Mouse (Mus musculus) testis, postnatal 10 days (tissue): Measurements from ENCODE around the gene Hoxb4.

Experiments used
- DNase-seq: peaks from one replicate; pipeline ENCODE4 v3.0.0; 2021; ENCODE audit warnings: low spot score

Hoxb4 gene

DNA sequence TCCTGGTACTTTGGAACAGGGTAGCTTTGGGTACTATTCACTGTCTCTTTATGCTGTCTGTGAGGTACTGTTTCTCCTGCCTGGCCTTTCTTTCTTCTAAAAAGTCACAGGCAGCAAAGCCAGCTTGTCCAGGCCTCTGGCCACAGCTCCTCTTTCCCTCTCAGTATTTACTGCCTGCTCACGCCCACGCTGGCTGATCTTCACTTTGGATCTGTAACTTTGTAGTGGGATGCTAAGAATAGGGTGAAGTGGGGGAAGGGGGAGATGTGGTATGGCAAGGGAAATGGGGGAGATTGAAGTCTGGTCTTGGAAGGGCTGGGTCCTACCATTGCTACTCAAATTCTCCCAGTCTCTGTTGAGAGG, 15.9 kb downstream of the Hoxb4 start:
- no peak for DNase-seq

DNA sequence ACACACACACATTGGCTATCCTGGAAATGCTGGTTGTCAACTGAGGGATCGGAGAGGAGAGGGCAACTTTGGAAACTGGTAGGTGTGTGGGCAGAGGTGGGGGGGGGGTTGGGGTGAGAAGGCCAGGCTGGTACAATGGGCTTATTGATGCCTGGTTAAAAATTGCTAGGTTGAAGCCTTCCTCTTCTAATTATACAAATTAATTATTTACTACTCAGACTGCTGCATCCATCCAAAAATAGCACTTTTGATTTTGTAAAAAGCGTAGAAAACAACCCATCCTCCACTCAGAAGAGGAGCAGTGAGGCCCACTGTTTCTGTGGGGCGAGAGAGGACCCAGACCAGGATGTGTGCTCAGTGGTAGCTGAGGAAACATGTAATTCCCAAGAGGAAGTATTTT, 16.9 kb downstream of the Hoxb4 start:
- no peak for DNase-seq

DNA sequence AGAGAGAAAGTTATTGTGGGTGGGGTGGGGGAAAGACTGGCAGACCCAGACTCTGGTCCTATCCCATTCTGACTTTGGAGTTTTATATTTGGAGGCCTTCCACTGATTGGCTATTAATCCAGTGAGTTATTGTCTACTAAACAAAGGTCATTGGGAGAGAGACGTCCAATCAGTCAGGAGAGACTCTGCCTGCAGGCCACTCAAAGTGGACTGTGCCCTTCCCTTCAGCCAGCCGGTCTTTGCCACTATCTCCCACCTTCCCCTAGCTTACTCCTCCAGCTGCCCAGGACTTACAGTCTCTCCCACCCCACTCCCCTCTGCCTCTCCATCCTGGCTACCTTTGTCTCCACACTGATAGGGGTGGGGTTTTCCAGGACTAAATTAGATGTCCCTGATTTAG, 18.5 kb downstream of the Hoxb4 start:
- DNase-seq = no peak

DNA sequence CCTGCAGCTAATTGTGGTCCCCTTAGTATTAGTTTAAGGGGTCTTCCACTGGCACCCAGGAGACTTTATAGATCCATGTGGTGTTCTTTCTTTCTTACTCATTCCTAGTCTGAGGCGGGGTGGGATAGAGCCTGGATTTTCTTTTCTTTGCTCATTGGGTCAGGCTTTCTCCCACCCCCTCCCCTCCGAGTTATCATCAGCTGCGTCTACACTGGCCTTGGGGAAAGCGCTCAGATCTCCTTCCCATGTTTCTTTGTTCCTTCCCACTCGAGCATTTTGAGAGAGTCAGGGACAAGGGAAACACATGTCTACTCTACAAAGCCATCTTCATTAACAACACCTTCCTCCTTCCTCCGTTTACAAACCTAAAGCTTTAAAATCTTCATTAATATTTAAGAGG, 19.0 kb downstream of the Hoxb4 start:
- DNase-seq = no peak

DNA sequence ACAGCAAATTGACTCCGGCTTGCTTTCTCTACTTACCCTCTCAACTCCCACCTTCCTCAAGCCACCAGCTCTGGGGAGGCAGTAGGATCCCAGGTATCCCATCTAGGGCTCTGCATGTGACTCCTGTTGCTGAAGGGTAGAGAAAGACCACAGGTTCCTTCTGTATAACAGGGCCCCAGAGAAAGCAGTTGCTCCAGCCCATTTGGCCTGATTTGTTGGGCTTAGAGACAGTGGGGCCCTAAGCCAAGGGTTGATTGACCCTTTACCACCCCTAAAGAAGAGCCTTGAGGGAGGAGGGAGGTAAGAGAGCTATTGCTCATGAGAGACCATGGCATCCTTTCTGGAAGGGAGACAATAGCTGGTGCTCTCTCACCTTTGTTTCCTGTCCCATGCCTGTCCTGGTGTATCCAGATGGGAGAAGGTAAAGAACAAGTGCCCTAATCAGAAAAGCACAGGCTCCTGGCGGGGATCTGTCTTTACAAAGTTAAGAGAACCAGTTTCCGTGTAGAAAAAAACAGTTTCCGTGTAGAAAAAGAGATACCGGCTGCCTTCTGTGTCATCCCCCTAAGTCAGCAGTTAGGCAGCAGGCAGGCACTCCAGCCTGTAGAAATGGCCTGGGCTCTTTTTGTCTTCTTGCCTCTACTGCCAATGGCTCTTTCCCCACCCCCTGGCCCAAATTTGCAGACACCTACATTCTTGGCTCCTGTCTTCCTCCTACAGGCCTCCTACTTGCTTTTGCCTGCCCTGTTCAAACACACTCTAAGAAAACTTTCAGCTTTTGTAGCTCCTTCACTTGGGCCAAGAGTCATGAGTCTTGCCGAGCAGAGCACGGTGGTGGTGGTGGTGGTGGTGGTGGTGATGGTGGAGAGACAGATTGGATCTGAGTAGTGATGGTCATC, 21.1 kb downstream of the Hoxb4 start:
- DNase-seq = no peak

DNA sequence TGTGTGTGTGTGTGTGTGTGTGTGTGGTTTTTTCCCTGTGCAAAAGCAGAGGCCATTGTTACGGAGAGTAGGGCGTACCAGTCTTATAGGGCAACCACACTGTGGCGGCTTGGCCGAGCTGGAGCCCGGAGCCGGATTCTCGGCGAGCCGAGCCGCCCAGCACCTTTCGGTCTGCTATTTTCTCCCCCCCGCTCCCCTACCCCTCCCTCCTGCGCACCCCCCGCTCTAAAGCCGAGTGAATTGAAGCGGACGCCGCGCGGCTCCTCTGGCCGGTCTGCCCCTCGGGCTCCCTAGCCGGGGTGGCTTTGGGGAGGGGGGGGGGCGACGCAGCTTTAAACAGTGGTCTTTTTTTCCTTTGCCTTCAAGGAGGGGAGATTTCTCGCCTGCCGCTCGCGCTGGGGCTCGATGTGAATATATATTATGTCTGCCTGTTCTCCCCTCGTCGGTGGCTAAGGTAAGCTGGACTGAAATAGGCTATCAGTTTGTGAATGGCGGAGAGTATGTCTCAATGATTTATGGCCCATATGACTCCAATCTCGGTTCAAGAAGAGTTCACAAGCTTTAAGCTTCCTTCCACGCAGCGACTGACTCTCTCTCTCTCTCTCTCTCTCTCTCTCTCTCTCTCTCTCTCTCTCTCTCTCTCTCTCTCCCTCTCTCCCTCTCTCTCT, 22.8 kb downstream of the Hoxb4 start:
- DNase-seq = no peak

DNA sequence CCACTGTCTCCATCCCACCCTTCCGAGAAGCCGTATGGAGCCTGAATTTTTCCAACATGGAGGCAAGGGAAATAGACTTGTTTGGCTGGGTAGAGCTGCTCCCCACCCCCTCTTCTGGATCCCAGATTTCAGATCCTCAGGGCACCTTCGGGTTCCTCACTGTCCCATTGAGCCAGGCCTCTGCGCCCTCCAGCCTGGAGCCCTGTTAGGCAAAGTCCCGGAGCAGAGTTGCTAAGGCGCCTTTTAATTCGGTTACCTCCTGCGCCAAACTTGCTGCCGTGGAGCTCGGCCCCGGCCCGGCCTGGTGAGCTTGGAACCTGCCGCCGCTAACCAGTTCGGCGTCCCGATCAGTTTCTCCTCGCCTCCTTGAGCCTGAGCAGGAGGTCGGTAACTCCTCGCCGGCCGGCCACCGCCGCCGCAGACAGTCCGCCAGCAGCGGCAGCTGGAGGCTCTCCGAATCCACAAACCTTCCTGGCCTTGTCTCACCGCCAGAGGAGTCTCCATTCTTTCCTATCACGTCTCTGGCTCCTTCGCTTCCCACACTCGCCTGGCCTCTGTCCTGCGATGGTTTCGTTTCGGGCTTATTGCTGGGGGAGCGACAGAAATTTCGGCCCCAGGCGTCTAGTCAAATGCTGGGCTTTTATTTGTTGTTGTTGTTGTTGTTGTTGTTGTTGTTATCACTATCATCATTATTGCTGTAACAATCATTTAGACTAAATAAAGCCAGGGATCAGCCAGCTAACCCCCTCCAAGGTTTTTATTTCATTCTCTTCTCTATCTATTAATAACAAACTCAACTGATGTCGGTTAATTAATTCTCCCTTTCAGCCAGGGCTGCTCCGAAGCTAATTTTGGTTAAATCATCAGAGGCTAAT, 23.9 kb downstream of the Hoxb4 start:
- peak; percentile 62 for DNase-seq

DNA sequence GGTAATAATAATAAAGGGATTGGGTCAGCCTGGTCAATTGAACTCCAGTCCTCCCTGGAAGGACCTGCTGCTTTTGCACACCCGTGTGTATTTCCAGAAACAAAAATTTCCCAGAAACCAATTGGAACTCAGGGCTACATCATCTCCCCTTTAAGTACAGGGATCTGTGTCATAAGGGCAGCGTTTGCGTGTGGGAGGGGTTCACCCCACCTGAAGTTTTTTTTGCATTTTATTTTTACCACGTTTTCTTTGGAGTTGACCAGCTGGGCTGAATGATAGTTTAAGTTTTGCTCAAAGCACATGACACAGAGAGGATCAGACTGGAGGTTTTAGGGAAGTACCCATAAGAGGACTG, 24.5 kb downstream of the Hoxb4 start:
- no peak for DNase-seq

DNA sequence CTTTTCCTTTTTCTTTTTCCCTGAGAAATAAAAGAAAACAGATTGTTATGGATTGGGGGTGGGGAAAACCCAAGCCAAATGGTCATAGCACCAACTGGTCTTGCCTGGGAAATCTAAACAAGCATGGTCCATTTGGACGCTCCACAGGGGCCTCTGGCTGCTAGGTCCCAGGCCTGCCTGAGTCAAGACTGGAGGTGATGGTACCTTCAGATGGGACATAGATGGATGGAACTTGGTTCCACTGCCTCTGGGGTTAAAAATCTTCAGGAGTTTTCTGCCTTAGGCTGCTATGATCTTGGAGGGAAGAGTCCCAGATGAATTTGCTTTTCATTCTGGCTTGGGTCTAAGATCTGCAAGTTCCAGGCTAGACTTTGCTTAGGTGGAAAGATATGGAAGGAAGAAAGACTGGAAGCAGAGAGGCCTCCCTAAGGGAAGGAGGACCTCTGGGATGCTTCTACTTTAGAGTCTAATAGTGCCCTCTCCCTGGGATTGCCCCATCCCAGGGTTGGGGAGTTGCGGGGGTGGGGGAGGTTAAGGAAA, 25.2 kb downstream of the Hoxb4 start:
- no peak for DNase-seq

DNA sequence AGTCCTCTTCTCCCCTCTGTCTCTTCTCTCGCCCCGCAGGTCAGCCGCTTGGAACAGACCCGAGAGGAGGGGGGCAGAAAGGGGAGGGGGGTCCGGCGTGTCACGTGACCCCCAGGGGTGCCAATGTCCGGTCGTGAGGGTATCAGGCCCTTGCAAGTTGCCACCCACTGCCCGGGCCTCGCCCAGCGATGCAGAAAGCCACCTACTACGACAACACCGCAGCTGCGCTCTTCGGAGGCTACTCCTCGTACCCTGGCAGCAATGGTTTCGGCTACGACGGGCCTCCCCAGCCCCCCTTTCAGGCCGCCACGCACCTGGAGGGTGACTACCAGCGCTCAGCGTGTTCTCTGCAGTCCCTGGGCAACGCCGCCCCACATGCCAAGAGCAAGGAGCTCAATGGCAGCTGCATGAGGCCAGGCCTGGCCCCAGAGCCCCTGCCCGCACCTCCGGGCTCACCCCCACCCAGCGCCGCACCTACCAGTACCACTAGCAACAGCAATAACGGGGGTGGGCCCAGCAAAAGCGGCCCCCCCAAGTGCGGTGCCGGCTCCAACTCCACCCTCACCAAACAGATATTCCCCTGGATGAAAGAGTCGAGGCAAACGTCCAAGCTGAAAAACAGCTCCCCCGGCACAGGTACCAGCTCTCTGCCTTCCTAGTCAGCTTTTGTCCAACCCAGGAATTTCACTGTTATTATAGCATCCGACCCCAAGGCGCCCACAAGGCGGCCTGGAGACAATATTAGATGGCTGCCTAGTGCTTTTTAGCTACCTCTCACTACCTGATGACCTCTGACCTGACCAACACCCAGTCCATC, 26.2 kb downstream of the Hoxb4 start:
- no peak for DNase-seq

DNA sequence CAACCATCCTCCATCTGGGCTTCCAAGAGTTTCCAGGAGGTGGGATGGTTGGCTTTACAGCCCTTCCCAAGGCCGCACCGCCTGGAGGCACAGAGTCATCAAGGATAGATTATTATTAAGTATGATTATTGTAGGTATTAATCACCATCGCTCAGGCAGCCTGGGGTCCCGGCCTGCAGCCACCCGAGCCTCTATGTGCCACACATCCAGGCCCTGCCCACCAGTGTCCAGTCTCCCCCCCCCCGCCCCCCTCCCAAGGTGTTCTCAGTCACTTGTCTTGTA, 26.8 kb downstream of the Hoxb4 start:
- no peak for DNase-seq

DNA sequence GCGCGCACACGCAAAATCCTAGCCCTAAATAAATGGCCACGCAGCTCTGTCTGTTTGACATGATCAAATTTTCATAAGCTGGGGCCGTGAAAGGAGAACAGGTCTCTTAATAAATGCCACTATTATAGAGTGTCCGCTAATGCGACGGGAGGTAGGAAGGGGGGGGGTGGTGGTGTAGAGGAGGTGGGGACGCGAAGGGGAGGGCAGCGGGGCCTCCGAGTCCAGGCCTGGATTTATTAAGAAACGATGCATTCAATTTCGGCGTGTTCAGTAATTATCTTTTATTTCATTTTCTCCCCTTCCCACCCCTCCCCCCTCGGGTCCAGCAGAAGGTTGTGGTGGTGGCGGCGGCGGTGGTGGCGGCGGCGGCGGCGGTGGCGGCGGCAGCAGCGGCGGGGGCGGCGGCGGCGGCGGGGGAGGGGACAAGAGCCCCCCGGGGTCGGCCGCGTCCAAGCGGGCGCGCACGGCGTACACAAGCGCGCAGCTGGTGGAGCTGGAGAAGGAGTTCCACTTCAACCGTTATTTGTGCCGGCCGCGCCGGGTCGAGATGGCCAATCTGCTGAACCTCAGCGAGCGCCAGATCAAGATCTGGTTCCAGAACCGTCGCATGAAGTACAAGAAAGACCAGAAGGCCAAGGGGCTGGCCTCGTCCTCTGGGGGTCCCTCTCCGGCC, 27.3 kb downstream of the Hoxb4 start:
- no peak for DNase-seq

DNA sequence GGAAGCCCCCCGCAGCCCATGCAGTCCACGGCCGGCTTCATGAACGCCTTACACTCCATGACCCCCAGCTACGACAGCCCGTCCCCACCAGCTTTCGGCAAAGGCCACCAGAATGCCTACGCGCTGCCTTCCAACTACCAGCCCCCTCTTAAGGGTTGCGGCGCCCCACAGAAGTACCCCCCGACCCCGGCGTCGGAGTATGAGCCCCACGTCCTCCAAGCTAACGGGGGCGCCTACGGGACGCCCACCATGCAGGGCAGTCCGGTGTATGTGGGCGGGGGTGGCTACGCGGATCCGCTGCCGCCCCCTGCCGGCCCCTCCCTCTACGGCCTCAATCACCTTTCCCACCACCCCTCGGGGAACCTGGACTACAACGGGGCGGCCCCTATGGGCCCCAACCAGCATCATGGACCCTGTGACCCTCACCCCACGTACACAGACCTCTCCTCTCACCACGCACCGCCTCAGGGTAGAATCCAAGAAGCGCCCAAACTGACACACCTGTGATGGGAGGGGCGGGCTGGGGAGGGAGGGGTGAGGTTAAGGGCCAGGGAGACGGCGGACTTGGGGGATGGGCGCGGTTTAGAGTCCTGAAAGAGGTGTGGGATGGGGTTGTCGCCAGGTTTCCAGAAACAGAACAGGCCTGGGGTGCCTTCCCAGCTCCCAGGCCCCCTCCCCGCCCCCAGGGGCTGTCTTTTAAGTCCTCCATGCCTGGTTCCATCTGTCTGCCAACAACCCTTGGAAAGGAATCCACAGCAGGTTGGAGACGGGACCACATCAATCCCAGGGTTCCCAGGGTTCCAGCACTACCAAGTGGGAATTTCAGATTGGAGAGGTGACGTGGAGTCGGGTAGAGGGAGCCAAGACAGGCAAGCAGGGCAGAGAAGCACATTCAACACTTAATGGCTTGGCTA, 28.1 kb downstream of the Hoxb4 start:
- DNase-seq = no peak

DNA sequence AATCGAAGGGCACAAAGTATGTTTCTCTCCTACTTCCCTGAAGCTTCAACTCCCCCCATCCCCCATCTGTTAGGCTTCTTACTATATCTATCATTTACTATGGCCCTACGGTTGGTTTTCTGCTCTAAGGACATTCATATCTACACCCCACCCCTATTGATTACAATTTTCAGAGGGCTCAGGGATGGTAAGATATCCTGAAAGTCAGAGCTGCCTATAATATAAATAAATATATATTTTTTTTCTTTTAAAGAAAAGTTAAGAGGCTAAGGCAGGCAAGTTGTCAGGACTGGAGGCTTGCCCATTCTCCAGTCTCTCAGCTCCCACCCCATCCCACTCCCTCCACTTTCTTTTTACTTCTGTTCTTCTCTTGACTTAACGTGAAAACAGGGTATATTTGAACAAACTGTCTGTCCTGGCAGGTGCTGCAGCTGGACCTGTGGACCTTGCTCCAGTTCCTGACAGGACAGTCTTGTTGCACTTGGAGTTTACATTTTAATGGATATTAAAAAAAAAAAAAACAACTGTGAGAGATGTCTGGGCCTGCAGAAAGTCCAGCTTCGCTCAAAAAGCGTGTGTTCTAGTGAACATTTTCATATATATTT, 29.0 kb downstream of the Hoxb4 start:
- no peak for DNase-seq

DNA sequence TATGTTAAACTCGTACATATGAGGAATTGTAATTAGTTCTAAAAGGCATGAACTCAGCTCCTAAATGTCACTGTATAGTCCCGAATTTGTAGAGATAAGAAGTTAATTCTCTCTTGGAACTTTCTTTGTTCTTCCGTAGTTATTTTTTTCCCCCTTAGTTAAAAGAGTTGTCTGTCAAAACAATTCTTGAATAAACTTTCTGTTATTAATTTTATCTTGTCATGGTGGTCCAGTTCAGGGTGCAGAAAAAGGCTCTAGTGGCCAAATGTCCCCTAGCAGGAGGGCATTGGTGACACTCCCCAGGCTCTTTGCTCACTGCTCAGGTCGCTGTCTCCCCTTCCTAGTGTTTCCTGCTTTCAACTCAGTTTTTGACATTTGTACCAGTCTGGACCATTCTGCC, 29.6 kb downstream of the Hoxb4 start:
- no peak for DNase-seq

DNA sequence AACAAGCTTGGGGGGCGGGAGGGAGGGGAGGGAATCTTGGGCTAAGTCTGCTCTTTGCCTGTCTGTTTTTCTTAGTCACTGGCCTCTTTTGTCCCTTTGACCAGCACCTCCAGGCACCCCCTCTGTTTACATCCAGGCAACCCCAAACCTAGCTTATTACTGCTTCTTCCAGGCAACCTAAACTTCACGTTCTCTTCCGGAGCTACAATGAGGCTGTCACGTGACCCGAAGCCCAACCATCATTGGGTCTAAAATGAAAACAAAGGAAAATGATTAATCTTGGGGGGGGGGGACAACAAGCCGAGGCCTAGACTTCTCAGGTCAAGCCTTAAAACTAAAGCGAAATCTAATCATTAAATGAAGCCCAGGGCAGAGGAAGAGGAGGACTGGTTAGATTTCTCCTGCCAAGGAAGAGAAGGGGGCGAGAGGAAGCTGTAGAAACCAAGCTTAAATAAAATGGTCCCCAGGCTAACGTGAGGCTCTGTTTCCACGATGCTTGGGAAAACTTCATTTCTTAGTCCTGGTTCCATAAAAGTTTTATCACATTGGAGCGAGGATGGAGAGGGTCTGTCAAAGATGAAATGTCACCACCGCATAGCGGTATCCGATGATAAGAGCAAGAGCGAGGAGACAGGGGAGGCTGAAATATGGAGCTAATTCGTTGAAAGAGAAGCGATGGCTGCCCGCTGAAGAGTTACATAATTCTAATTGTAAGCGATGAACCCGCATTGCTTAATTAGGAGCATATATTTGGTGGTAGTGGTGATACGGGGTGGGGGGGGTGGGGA, 30.3 kb downstream of the Hoxb4 start:
- DNase-seq = no peak

DNA sequence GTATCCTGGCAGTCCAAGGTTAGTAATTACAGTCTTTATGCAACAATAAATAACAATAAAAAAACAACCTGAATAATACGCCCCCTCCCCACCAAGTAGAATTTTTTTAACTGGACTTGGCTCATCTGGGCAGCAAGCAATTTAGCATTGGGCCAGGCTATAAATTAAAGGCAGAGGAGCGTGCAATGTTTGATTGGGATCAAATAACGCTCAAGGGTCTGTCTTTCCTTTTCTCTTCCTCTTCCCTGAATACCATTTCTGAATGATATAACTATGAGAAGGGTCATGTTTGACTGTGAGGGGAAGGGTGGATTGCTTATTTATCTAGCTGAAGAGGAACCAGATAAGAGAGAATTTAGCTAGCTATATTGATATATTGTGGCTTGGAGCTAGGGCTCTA, 30.9 kb downstream of the Hoxb4 start:
- no peak for DNase-seq

DNA sequence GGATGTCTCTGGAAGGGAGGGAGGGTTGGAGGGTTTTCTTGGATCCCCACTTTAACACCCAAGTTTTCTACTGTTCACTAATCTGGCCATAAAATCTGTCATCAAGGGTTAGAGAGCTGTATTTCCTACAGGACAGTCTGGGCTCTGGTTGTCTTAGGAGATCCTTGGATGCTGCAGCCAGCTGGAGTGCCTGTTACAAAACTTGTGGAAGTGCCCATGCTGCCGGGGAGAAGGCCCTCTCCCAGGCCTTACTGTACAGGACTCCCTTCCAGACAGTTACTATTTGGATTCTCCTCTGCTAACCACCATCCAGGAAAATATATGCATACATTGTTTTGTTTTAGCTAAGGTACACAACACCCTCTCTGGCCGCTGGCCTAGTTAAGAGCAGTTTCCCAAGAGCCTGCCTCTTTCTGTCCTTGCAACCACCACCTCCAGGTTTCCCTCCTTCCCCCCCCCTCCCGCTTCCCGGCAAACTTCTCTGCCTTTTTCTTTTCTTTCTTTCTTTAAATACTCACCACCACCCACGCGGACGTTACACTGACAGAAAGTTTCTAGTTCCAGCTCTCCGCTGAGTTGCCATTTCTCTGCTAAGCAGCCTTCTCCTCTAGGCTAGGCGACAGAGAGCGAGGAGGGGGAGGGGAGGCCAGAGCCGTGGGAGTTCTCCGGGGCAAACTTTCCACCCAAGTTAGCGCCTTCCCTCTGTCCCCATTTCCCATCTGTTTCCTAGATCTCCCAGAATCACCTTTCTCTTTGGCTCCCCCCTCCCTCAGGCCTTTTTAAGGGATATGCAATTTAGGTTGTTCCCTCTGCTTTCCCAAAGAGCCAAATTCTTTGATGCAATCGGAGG, 31.6 kb downstream of the Hoxb4 start:
- DNase-seq = no peak
